ENCODE assay signal across 10 mouse cellular contexts in genomic region chr4:122902156-122902555, GRCm38 (mm10). TPM values are rescaled to one million over a fixed set of nuclear protein-coding genes. Genes with fewer than 3 reads are reported as not detected.
DNase-seq lines count a peak whose midpoint lies in the region; ATAC-seq and TF ChIP-seq lines count a peak whose summit lies in the region.
"Had no signal": no experiment of that assay in that cellular context is flagged by ENCODE, and none has a peak within 500 bp of the region (broad histone marks: within the 10 kb centered on the region; RNA-seq: fewer than 3 reads in every experiment).

No protein-coding gene starts in this region.

- ATAC-seq in liver, postnatal 0 days = no peak
- ATAC-seq in forebrain, embryonic 15.5 days (replicated peaks) = no peak

- DNase-seq in embryo, embryonic 10 days (ENCODE audit: low spot score) = peak; percentile 40
- DNase-seq in embryo, embryonic 10.5 days (ENCODE audit: low spot score) = no peak
- no peak for DNase-seq in layer of hippocampus, adult 2 months (ENCODE audit: low spot score in 2 of 2)
- DNase-seq in layer of hippocampus, postnatal 25 days (ENCODE audit: extremely low spot score in 1 of 2, low spot score in 1 of 2) = no peak
- peak; percentile 45 for DNase-seq in liver, postnatal 0 days
- no peak for DNase-seq in urinary bladder, postnatal 4 days (ENCODE audit: low spot score in 2 of 2)

- H3K27me3 ChIP-seq in E14TG2a.4 (ENCODE audit: insufficient read depth, low read length) = peaks cover 12% of the 10 kb centered on the region
- no peaks in the 10 kb centered on the region for H3K27me3 ChIP-seq in liver, postnatal 0 days (ENCODE audit: insufficient read depth, low read length)
- H3K27me3 ChIP-seq in forebrain, embryonic 15.5 days = no peaks in the 10 kb centered on the region
- H3K27me3 ChIP-seq: embryonic facial prominence, embryonic 13.5 days had no signal

- H3K36me3 ChIP-seq in E14TG2a.4 (ENCODE audit: insufficient read depth, low read length) = no peaks in the 10 kb centered on the region
- H3K36me3 ChIP-seq in liver, postnatal 0 days (replicated peaks; ENCODE audit: insufficient read depth, low read length) = no peaks in the 10 kb centered on the region
- no peaks in the 10 kb centered on the region for H3K36me3 ChIP-seq in forebrain, embryonic 15.5 days
- H3K36me3 ChIP-seq: embryonic facial prominence, embryonic 13.5 days had no signal

- H3K9ac ChIP-seq in liver, postnatal 0 days (replicated peaks) = no peak overlapping the region
- no peak overlapping the region for H3K9ac ChIP-seq in forebrain, embryonic 15.5 days (replicated peaks)
- H3K9ac ChIP-seq: embryonic facial prominence, embryonic 13.5 days had no signal

- TF ChIP-seq EP300 in liver, postnatal 0 days (IDR thresholded peaks at IDR 0.05; ENCODE audit: low read depth) = no peak

- TF ChIP-seq CTCF in layer of hippocampus, adult 2 months (conservative IDR thresholded peaks at IDR 0.05) = peak; percentile 70
- TF ChIP-seq CTCF in E14TG2a.4 (conservative IDR thresholded peaks at IDR 0.05; ENCODE audit: low read length) = peak; percentile 14; the same call in 1 of the 2 replicates
- peak; percentile 58 for TF ChIP-seq CTCF in liver, postnatal 0 days (IDR thresholded peaks at IDR 0.05; ENCODE audit: low read depth)

- H3K9me3 ChIP-seq in E14TG2a.4 (ENCODE audit: low read length) = no peaks in the 10 kb centered on the region
- H3K9me3 ChIP-seq in liver, postnatal 0 days (ENCODE audit: low read length) = peaks cover 3% of the 10 kb centered on the region; the same call in 1 of the 2 replicates
- H3K9me3 ChIP-seq in forebrain, embryonic 15.5 days = no peaks in the 10 kb centered on the region
- H3K9me3 ChIP-seq: embryonic facial prominence, embryonic 13.5 days had no signal

- WGBS in liver, postnatal 0 days (ENCODE audit: insufficient replicate concordance) = 28% methylated on average over 6 of the region's 6 CpGs
- WGBS in forebrain, embryonic 15.5 days = 29% methylated on average over 6 of the region's 6 CpGs

- H3K4me1 ChIP-seq in E14TG2a.4 (replicated peaks; ENCODE audit: low read depth, low read length) = peaks cover 8% of the 10 kb centered on the region
- H3K4me1 ChIP-seq in liver, postnatal 0 days (ENCODE audit: insufficient read depth) = no peaks in the 10 kb centered on the region; the same call in 1 of the 2 replicates
- H3K4me1 ChIP-seq in forebrain, embryonic 15.5 days = no peaks in the 10 kb centered on the region
- H3K4me1 ChIP-seq: embryonic facial prominence, embryonic 13.5 days had no signal

- H3K4me2 ChIP-seq in liver, postnatal 0 days (ENCODE audit: low read depth, low read length) = no peak overlapping the region
- no peak overlapping the region for H3K4me2 ChIP-seq in forebrain, embryonic 15.5 days (replicated peaks)
- H3K4me2 ChIP-seq: embryonic facial prominence, embryonic 13.5 days had no signal

- H3K4me3 ChIP-seq in layer of hippocampus, adult 2 months = no peak overlapping the region
- H3K4me3 ChIP-seq in E14TG2a.4 (replicated peaks; ENCODE audit: low read length) = no peak overlapping the region
- H3K4me3 ChIP-seq in liver, postnatal 0 days (ENCODE audit: low read depth, low read length) = no peak overlapping the region
- H3K4me3 ChIP-seq in forebrain, embryonic 15.5 days = no peak overlapping the region
- H3K4me3 ChIP-seq: embryonic facial prominence, embryonic 13.5 days; myocyte had no signal

- H3K27ac ChIP-seq in layer of hippocampus, adult 2 months = no peak overlapping the region
- H3K27ac ChIP-seq in liver, postnatal 0 days (ENCODE audit: low read depth) = no peak overlapping the region
- no peak overlapping the region for H3K27ac ChIP-seq in forebrain, embryonic 15.5 days (replicated peaks)
- H3K27ac ChIP-seq: embryonic facial prominence, embryonic 13.5 days had no signal

RNA-seq across cellular contexts. Expression of gene Cap1, which starts 16.3 kb away (rescaled TPM):
- 100 to 1,000 TPM; 296 to 316 TPM for total RNA-seq in layer of hippocampus, adult 2 months (2021)
- 100 to 1,000 TPM; 299 to 313 TPM for total RNA-seq in layer of hippocampus, postnatal 25 days (2021)
- 22.3 and 28.4 TPM in 2 replicates for polyA plus RNA-seq in liver, postnatal 0 days (2015; fragmentation: Nextera tagmentation; extraction: Ambion mirVana)
- polyA plus RNA-seq in forebrain, embryonic 15.5 days (2015; fragmentation: Nextera tagmentation; extraction: Ambion mirVana) = 62.4 and 62.9 TPM in 2 replicates

RNA-seq across cellular contexts. Expression of gene Mfsd2a, which starts 58.8 kb away (rescaled TPM):
- 10 to 100 TPM; 45.8 to 49.1 TPM for total RNA-seq in layer of hippocampus, adult 2 months (2021)
- 10 to 100 TPM; 37.9 to 54.8 TPM for total RNA-seq in layer of hippocampus, postnatal 25 days (2021)
- not detected in 2 replicates for polyA plus RNA-seq in liver, postnatal 0 days (2015; fragmentation: Nextera tagmentation; extraction: Ambion mirVana)
- 33.4 and 35.4 TPM in 2 replicates for polyA plus RNA-seq in forebrain, embryonic 15.5 days (2015; fragmentation: Nextera tagmentation; extraction: Ambion mirVana)

Comparison
In these comparisons a context has a peak if more than half of its experiments do, and no peak if none do; other contexts are left out.
1. DNase-seq: peak in embryo, embryonic 10 days (single experiment) and liver, postnatal 0 days (single experiment); none in embryo, embryonic 10.5 days (single experiment), layer of hippocampus, adult 2 months (0 of 2), layer of hippocampus, postnatal 25 days (0 of 2) and urinary bladder, postnatal 4 days (0 of 2).
2. CTCF ChIP-seq: peak in every context shown above with its lines; median percentile 70 in layer of hippocampus, adult 2 months; 58 in liver, postnatal 0 days; 14 in E14TG2a.4.